Mouse (Mus musculus): ENCODE data around the gene Tbx18. TPM values are rescaled to one million over a fixed set of nuclear protein-coding genes. Genes with fewer than 3 reads are reported as not detected.
A peak's percentile ranks its signal among the peaks of the same experiment; 100 is the strongest.

Tbx18 gene
- polyA plus RNA-seq, 1 experiment from 2014 or later, result 2.6 TPM

DNA sequence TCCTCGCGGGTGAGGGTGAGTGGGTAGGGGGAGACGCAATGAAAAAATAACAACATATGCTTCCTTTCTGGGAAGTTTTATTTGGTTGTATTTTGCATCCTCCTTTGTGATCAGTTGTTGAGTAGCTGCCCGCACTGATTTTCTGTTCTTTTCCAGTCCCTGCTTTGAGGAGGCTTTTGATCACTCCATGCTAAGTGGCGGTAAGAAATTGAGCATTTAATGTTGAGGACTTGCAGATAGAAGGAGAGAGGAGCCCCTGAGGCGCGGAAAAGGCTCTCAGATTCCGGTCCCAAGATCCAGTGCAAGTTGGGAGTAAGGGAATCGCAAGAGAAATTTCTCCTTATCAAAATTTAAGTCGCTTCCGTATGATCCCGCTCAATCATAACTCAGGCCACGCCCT, 7.1 kb upstream of the Tbx18 start:
- DNase-seq (ENCODE audit: low spot score) (no peak), ATAC-seq (no peak)
- no peak overlapping the region for H3K4me2 ChIP-seq (ENCODE audit: low read length)
- H3K4me3 ChIP-seq (ENCODE audit: low read depth, low read length), result no peak overlapping the region
- no peaks in the 10 kb centered on the region for H3K9me3 ChIP-seq (replicated peaks; ENCODE audit: control insufficient read depth, low read length)
- no peak overlapping the region for H3K9ac ChIP-seq (ENCODE audit: low read length)
- peaks cover 78% of the 10 kb centered on the region for H3K27me3 ChIP-seq (replicated peaks; ENCODE audit: control insufficient read depth, insufficient read depth, low read length)
- no peaks in the 10 kb centered on the region for H3K36me3 ChIP-seq (ENCODE audit: control insufficient read depth, insufficient read depth, low read length)
- H3K27ac ChIP-seq (ENCODE audit: low read depth, low read length), result no peak overlapping the region
- H3K4me1 ChIP-seq (ENCODE audit: control insufficient read depth, insufficient read depth, low read length), result no peaks in the 10 kb centered on the region; the same call in 1 of the 2 replicates
- WGBS, result 1% methylated on average over 13 of the region's 13 CpGs

DNA sequence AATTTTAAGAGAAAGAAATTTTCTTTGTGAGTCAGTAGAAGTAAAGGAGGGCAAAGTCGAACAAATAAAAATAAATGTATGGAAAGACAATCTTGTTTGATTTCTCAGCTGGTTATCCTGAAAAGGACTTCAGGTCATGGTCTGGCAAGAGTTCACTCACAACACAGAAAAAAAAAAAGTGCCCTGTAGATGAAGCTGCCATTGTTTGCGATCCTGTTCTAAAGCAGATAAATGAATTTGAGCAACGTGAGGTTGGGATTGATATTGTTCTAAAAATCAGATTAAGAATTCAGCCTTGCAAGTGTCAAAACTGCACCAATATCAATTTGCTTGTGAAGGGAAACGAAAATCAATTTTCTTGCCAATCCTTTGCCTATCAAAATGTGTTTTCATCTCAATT, 6.2 kb upstream of the Tbx18 start:
- Histone ChIP-seq H3K27ac (ENCODE audit: low read depth, low read length) (no peak overlapping the region), H3K9me3 (replicated peaks; ENCODE audit: control insufficient read depth, low read length) (no peaks in the 10 kb centered on the region), H3K4me3 (ENCODE audit: low read depth, low read length) (no peak overlapping the region), H3K4me2 (ENCODE audit: low read length) (no peak overlapping the region), H3K4me1 (ENCODE audit: control insufficient read depth, insufficient read depth, low read length) (no peaks in the 10 kb centered on the region; the same call in 1 of the 2 replicates), H3K9ac (ENCODE audit: low read length) (no peak overlapping the region), H3K36me3 (ENCODE audit: control insufficient read depth, insufficient read depth, low read length) (no peaks in the 10 kb centered on the region), H3K27me3 (replicated peaks; ENCODE audit: control insufficient read depth, insufficient read depth, low read length) (peaks cover 84% of the 10 kb centered on the region)
- DNase-seq (ENCODE audit: low spot score) (no peak), ATAC-seq (no peak)
- 5% methylated on average over 4 of the region's 4 CpGs for WGBS

DNA sequence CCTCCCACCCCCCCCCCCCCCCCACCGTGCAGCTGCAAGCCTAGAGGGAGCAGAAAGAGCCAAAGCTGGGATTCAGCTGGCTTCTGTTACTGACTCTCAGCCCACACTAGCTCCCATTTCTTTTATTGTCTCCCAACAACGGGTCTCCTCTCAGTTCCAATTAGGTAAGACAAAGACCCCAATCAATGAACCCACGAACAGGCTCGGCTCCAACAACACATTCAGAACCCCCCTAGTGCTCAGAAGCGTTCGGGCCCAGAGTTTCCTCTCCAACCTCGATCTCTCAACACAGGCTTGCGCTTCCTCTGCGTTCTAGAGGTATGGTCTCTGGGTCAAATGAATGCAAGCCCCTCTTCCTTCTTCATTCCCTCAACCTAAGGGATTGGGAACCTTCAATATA, 4.0 kb upstream of the Tbx18 start:
- no peaks in the 10 kb centered on the region for H3K9me3 ChIP-seq (replicated peaks; ENCODE audit: control insufficient read depth, low read length)
- no peak overlapping the region for H3K4me2 ChIP-seq (ENCODE audit: low read length)
- DNase-seq (ENCODE audit: low spot score) (no peak), ATAC-seq (no peak)
- H3K9ac ChIP-seq (ENCODE audit: low read length), result no peak overlapping the region
- WGBS, result under 1% methylated on average over 9 of the region's 9 CpGs
- H3K4me1 ChIP-seq (ENCODE audit: control insufficient read depth, insufficient read depth, low read length), result peaks cover 5% of the 10 kb centered on the region
- H3K4me3 ChIP-seq (ENCODE audit: low read depth, low read length), result no peak overlapping the region
- H3K27ac ChIP-seq (ENCODE audit: low read depth, low read length), result no peak overlapping the region
- H3K27me3 ChIP-seq (replicated peaks; ENCODE audit: control insufficient read depth, insufficient read depth, low read length), result peaks cover 68% of the 10 kb centered on the region
- H3K36me3 ChIP-seq (ENCODE audit: control insufficient read depth, insufficient read depth, low read length), result no peaks in the 10 kb centered on the region

DNA sequence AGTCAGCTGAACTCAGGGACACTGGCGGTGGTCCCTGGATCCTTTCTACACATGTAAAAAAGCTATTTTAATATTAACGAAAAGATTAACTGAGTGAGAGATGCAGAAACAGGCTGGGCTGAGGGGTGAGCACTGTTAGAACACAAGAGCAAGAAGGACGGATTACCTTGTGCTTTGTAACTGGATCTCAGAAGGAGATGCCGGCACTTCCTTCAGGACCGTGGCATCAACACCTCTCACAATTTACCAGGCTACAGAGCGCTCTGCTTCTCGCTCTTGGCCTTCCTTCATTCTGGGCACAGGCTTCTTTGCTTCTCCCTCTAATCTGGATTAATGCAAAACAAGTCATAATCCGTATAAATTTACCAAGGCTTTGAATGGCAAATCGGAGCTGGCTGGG, 3.6 kb upstream of the Tbx18 start:
- no peak for ATAC-seq
- Histone ChIP-seq H3K27ac (ENCODE audit: low read depth, low read length) (no peak overlapping the region), H3K27me3 (replicated peaks; ENCODE audit: control insufficient read depth, insufficient read depth, low read length) (peaks cover 68% of the 10 kb centered on the region), H3K9me3 (replicated peaks; ENCODE audit: control insufficient read depth, low read length) (no peaks in the 10 kb centered on the region), H3K9ac (ENCODE audit: low read length) (no peak overlapping the region), H3K4me1 (ENCODE audit: control insufficient read depth, insufficient read depth, low read length) (peaks cover 9% of the 10 kb centered on the region), H3K36me3 (ENCODE audit: control insufficient read depth, insufficient read depth, low read length) (no peaks in the 10 kb centered on the region), H3K4me2 (ENCODE audit: low read length) (no peak overlapping the region), H3K4me3 (ENCODE audit: low read depth, low read length) (no peak overlapping the region)
- DNase-seq (ENCODE audit: low spot score), result no peak
- WGBS, result 2% methylated on average over 9 of the region's 9 CpGs

DNA sequence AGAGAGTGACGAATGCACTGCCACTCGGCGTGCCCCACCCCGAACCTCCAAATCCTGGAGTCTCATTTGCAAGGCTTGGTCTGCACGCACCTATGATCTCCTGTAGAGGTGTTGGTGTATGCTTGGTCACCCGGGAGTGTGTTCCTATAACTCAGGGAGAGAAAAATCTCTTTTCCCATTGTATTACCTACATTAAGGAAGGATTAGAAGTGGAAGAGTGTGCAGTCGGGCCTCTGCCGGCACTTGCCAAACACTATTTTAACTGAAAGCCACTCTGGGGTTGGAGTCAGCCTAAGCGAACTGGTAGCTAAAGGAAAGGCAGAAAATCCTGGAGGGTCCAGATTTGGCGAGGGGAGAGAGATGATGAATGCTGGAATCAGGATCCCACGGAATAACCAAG, 2.7 kb upstream of the Tbx18 start:
- H3K27me3 ChIP-seq (replicated peaks; ENCODE audit: control insufficient read depth, insufficient read depth, low read length), result peaks cover 66% of the 10 kb centered on the region

DNA sequence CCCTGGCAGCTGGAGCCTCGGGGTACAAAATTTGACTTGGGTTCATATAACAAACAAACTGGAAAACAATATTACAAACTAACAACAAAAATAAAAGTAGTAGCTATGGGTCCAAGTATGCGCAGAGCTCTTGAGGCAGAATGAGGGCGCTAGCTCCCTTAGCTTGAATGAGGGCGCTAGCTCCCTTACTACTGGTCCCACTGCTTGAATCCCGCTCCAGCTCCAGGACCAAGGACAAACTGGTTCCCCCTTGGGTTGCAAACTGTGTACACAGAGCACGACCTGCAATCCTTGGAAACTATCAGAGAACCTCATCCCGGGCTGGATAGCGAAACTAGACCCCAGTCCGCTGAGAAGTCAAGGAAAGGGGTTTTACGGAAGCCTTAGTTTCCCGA, 2.2 kb upstream of the Tbx18 start:
- DNase-seq (ENCODE audit: low spot score), result no peak
- H3K4me3 ChIP-seq (ENCODE audit: low read depth, low read length), result no peak overlapping the region
- no peak for ATAC-seq
- no peak overlapping the region for H3K4me2 ChIP-seq (ENCODE audit: low read length)
- no peaks in the 10 kb centered on the region for H3K9me3 ChIP-seq (replicated peaks; ENCODE audit: control insufficient read depth, low read length)
- H3K9ac ChIP-seq (ENCODE audit: low read length), result no peak overlapping the region
- H3K36me3 ChIP-seq (ENCODE audit: control insufficient read depth, insufficient read depth, low read length), result no peaks in the 10 kb centered on the region
- under 1% methylated on average over 11 of the region's 11 CpGs for WGBS
- no peak overlapping the region for H3K27ac ChIP-seq (ENCODE audit: low read depth, low read length)
- peaks cover 67% of the 10 kb centered on the region for H3K27me3 ChIP-seq (replicated peaks; ENCODE audit: control insufficient read depth, insufficient read depth, low read length)
- H3K4me1 ChIP-seq (ENCODE audit: control insufficient read depth, insufficient read depth, low read length), result peaks cover 9% of the 10 kb centered on the region

More for the DNA sequence above, 2.7 kb upstream of the Tbx18 start:
- ATAC-seq, result no peak
- Histone ChIP-seq H3K9ac (ENCODE audit: low read length) (no peak overlapping the region), H3K4me2 (ENCODE audit: low read length) (no peak overlapping the region), H3K9me3 (replicated peaks; ENCODE audit: control insufficient read depth, low read length) (no peaks in the 10 kb centered on the region), H3K4me1 (ENCODE audit: control insufficient read depth, insufficient read depth, low read length) (peaks cover 9% of the 10 kb centered on the region), H3K4me3 (ENCODE audit: low read depth, low read length) (no peak overlapping the region), H3K27ac (ENCODE audit: low read depth, low read length) (no peak overlapping the region), H3K36me3 (ENCODE audit: control insufficient read depth, insufficient read depth, low read length) (no peaks in the 10 kb centered on the region)
- WGBS, result under 1% methylated on average over 11 of the region's 11 CpGs
- no peak for DNase-seq (ENCODE audit: low spot score)

DNA sequence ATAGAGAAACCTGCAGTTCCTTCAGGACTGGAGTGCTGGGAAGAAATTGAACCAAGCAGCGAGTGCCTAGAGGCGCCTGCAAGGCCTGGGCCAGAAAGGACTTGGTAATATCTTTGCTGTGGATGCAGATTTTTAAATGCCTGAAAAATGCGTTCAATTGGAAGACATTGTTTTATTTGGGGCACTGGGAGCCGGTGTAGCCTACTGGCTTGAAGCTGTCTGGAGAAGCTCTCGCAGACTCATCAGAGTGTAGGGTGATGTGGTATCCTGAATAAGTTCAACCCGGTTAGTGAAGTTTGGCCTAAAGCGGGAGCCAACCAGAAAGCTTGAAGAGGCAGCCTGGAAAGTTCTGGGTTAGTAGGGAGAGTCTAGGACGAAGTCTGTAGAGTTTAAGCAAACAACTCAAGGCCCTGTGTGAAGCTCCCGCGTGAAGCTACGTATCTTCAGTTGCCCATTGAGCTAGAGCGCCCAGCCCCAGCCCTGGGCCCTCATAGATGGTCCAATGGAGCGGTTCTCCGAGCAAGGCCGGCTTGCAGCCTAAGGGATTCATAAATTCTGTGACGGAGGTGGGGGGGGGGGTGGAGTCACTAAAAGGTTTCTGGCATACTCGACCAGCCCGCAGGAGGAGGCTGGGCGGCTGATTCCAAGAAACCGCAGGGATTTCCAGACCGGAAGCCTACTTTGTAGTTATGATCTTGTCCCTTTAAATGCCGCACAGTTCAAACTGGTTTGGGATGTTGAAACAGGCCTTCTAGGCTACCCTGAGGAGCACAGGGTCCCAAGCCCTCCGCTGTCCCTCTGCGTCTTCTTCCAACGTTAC, 1.6 kb upstream of the Tbx18 start:
- Histone ChIP-seq H3K9ac (ENCODE audit: low read length) (no peak overlapping the region), H3K4me3 (ENCODE audit: low read depth, low read length) (no peak overlapping the region), H3K4me2 (ENCODE audit: low read length) (no peak overlapping the region), H3K4me1 (ENCODE audit: control insufficient read depth, insufficient read depth, low read length) (peaks cover 9% of the 10 kb centered on the region), H3K27ac (ENCODE audit: low read depth, low read length) (no peak overlapping the region), H3K9me3 (replicated peaks; ENCODE audit: control insufficient read depth, low read length) (no peaks in the 10 kb centered on the region), H3K27me3 (replicated peaks; ENCODE audit: control insufficient read depth, insufficient read depth, low read length) (peaks cover 66% of the 10 kb centered on the region), H3K36me3 (ENCODE audit: control insufficient read depth, insufficient read depth, low read length) (no peaks in the 10 kb centered on the region)
- WGBS, result 2% methylated on average over 25 of the region's 25 CpGs
- ATAC-seq (no peak), DNase-seq (ENCODE audit: low spot score) (no peak)

DNA sequence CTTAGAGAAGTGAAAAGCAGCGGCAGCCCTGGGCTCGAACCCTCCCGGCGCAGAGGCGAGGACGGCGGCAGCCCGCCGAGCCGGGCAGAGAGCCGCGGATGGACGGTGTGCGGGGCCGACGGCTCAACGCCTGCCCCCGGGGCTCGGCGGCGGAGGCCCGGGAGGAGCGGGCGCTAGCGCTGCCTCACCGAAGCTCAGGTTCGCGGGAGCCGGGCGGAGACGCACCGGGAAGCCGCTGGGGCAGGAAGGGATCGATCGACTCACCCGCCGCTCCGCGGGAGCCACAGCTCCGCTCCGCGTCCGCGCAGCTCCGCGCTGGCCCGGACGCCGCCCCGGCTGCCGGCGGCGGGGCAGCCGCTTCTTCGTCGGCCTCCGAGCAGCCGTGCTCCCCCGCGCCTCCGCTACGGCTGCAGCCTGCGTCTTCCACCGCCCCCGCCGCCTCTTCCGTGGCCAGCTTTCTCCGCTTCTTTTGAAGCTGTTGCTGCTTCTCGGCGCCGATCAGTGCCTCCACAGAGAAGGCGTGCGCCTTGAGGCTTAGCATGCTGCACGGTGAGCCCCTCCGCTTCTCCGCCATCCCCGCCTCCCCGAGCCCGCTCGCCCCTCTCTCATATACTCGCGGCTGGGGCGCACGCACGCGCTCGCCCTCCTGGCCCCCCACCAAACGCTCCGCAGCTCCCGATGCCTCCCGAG, 644 bp downstream of the Tbx18 start:
- Histone ChIP-seq H3K4me3 (ENCODE audit: low read depth, low read length) (peak overlapping the region; percentile 38), H3K27me3 (replicated peaks; ENCODE audit: control insufficient read depth, insufficient read depth, low read length) (peaks cover 54% of the 10 kb centered on the region), H3K9ac (ENCODE audit: low read length) (peak overlapping the region; percentile 51), H3K4me1 (ENCODE audit: control insufficient read depth, insufficient read depth, low read length) (peaks cover 9% of the 10 kb centered on the region), H3K36me3 (ENCODE audit: control insufficient read depth, insufficient read depth, low read length) (no peaks in the 10 kb centered on the region), H3K4me2 (ENCODE audit: low read length) (peak overlapping the region; percentile 72), H3K27ac (ENCODE audit: low read depth, low read length) (peak overlapping the region; percentile 33; the same call in 1 of the 2 replicates), H3K9me3 (replicated peaks; ENCODE audit: control insufficient read depth, low read length) (no peaks in the 10 kb centered on the region)
- WGBS, result under 1% methylated on average over 58 of the region's 91 CpGs
- ATAC-seq (peak; percentile 64), DNase-seq (ENCODE audit: low spot score) (peak; percentile 63)

Data from forebrain, embryonic 14.5 days (tissue).